Mouse (Mus musculus) embryonic facial prominence, embryonic 12.5 days (tissue): Measurements from ENCODE around the gene Krt7. TPM values are rescaled to one million over a fixed set of nuclear protein-coding genes. Genes with fewer than 3 reads are reported as not detected.

Experiments
- microRNA counts: library from miRNA; unstranded; fragments of <30 nt; microRNA quantifications from one replicate; lab custom pipeline; 2017
- microRNA-seq: library from miRNA; unstranded; fragments of <30 nt; microRNA quantifications from one replicate; pipeline ENCODE4, GENCODE M21; 2017
- polyA plus RNA-seq: library from polyadenylated mRNA; unstranded; fragments of >200 nt; fragmentation: Nextera tagmentation; extraction: Ambion mirVana; gene quantifications from 2 replicates; pipeline ENCODE4 v1.2.1, GENCODE M21; 2016

The Krt7 gene
- polyA plus RNA-seq, 1 experiment from 2014 or later, result 14.2 TPM

MicroRNAs within 50 kb of the gene (microRNA counts, 519-probe panel; counts per million panel counts)
- microRNA mmu-miR-1941-3p (lab: Ali Mortazavi, UCI) (460 counts per million, percentile 65 among the panel's probes with 10 or more counts), microRNA mmu-miR-1941-5p (lab: Ali Mortazavi, UCI) (460 counts per million, percentile 65 among the panel's probes with 10 or more counts)

Small RNAs within 50 kb of the gene (microRNA-seq; reads per million reads assigned to microRNA genes)
- not detected for gene Mir1941

Other genes with a start within 250 kb of the Krt7 start
- 7.5 and 8.2 TPM in 2 replicates for gene Acvr1b, start 237.0 kb upstream of the Krt7 start, polyA plus RNA-seq
- gene Grasp, start 186.9 kb upstream of the Krt7 start, polyA plus RNA-seq, result 9.5 and 10.7 TPM in 2 replicates
- 8.2 and 8.7 TPM in 2 replicates for gene Nr4a1, start 156.8 kb upstream of the Krt7 start, polyA plus RNA-seq
- gene Atg101, start 126.8 kb upstream of the Krt7 start, polyA plus RNA-seq, result 61.7 and 64.5 TPM in 2 replicates
- 1.0 and 1.1 TPM in 2 replicates for gene 6030408B16Rik, start 117.8 kb upstream of the Krt7 start, polyA plus RNA-seq
- gene Krt80, start 40.9 kb upstream of the Krt7 start, polyA plus RNA-seq, result 0.35 and 0.45 TPM in 2 replicates
- 0.53 and 0.54 TPM in 2 replicates for gene Krt87, start 27.8 kb downstream of the Krt7 start, polyA plus RNA-seq
- not detected in 2 replicates for gene Krt88, start 36.7 kb downstream of the Krt7 start, polyA plus RNA-seq
- gene Krt81, start 52.7 kb downstream of the Krt7 start, polyA plus RNA-seq, result not detected in 2 replicates
- gene Krt86, start 62.4 kb downstream of the Krt7 start, polyA plus RNA-seq, result not detected in 2 replicates
- not detected in 2 replicates for gene Krt83, start 80.5 kb downstream of the Krt7 start, polyA plus RNA-seq
- gene Gm49425, start 106.2 kb downstream of the Krt7 start, polyA plus RNA-seq, result not detected in 2 replicates
- gene Krt84, start 121.8 kb downstream of the Krt7 start, polyA plus RNA-seq, result 0.06 TPM in 1 of 2 replicates, not detected in the other
- gene Krt82, start 139.6 kb downstream of the Krt7 start, polyA plus RNA-seq, result not detected in 2 replicates
- 0.34 and 0.59 TPM in 2 replicates for gene Krt90, start 151.9 kb downstream of the Krt7 start, polyA plus RNA-seq
- gene Krt75, start 162.9 kb downstream of the Krt7 start, polyA plus RNA-seq, result 0.36 and 0.64 TPM in 2 replicates
- gene Gm5414, start 217.1 kb downstream of the Krt7 start, polyA plus RNA-seq, result not detected in 2 replicates
- not detected in 2 replicates for gene Gm5478, start 236.3 kb downstream of the Krt7 start, polyA plus RNA-seq